Mouse (Mus musculus) embryonic facial prominence, embryonic 12.5 days (tissue): ENCODE measurements around the gene Cox14. TPM values are rescaled to one million over a fixed set of nuclear protein-coding genes. Genes with fewer than 3 reads are reported as not detected.
"Not testable (repeated sequence)": the region's sequence is repeated elsewhere in the genome, so short reads cannot be mapped to it uniquely, and the experiment has no call there.

Experiments
- ATAC-seq: fragments of 200-750 bp; cut with Nextera tagmentation; 2 replicates; pipeline ENCODE4 v1.8.0; 2017; ENCODE audit not compliant: insufficient number of reproducible peaks, insufficient read depth, low FRiP score, low TSS enrichment
- H3K27ac ChIP-seq: fragments of 300-500 bp; sonication (generic); 2 replicates; pipeline ENCODE4 v1.5.1; 2016; ENCODE audit warnings: mild to moderate bottlenecking
- H3K27me3 ChIP-seq: fragments of 300-500 bp; sonication (generic); 2 replicates; pipeline ENCODE4 v1.6.1; 2016; ENCODE audit warnings: mild to moderate bottlenecking, moderate library complexity
- H3K36me3 ChIP-seq: fragments of 300-500 bp; sonication (generic); 2 replicates; pipeline ENCODE4 v1.6.1; 2016; ENCODE audit warnings: mild to moderate bottlenecking
- H3K4me1 ChIP-seq: fragments of 300-500 bp; sonication (generic); 2 replicates; pipeline ENCODE4 v1.6.1; 2016
- H3K4me2 ChIP-seq: fragments of 300-500 bp; sonication (generic); replicated peaks from 2 replicates; pipeline ENCODE4 v1.6.1; 2016; ENCODE audit warnings: mild to moderate bottlenecking, moderate library complexity
- H3K4me3 ChIP-seq: fragments of 300-500 bp; sonication (generic); 2 replicates; pipeline ENCODE4 v1.5.1; 2016; ENCODE audit warnings: mild to moderate bottlenecking
- H3K9ac ChIP-seq: fragments of 300-500 bp; sonication (generic); 2 replicates; pipeline ENCODE4 v1.6.1; 2016; ENCODE audit warnings: mild to moderate bottlenecking, moderate library complexity
- H3K9me3 ChIP-seq: fragments of 300-500 bp; sonication (generic); 2 replicates; pipeline ENCODE4 v1.6.1; 2016; ENCODE audit warnings: mild to moderate bottlenecking, moderate library complexity
- WGBS: fragments of 180-500 bp; shearing (Covaris S2); methylation state at CpG from one replicate; pipeline ENCODE4 v1.1.7; 2016; 5-methylcytosine and 5-hydroxymethylcytosine counted together
- polyA plus RNA-seq: library from polyadenylated mRNA; unstranded; fragments of >200 nt; fragmentation: Nextera tagmentation; extraction: Ambion mirVana; gene quantifications from 2 replicates; pipeline ENCODE4 v1.2.1, GENCODE M21; 2016

The Cox14 gene
- polyA plus RNA-seq, 1 experiment from 2014 or later: 148 TPM

DNA sequence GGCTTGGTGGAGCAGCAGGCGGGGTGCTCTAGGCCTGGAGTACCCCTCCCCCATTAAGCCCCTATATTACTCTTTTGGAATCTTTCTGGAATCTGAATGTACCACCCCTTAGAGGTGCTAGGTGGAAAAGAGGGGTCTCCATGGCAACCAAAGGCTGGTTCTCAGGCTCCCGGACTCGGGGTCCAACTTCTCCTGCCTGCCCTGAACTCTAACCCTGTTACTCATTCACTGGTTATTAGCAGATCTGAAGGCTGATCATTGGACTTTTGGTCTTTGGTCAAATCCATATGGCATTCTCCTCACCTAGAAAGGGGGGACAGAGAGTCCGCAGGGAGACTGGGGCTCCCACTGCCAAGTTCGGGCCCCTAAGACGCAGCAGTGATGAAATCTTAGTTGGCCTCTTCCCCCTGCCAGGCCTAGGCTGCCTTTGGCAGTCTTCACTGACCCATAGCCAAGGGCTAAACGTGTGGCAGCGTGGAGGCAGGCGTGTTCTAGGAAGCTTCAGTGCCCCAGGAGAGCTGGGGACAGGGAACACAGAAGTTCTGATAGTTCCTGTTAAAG, 6.9 kb upstream of the Cox14 start:
- no peak for ATAC-seq
- H3K27ac ChIP-seq: no peak overlapping the region
- H3K4me1 ChIP-seq: peaks cover 12% of the 10 kb centered on the region
- H3K27me3 ChIP-seq: no peaks in the 10 kb centered on the region
- H3K9ac ChIP-seq: no peak overlapping the region
- no peaks in the 10 kb centered on the region for H3K9me3 ChIP-seq
- H3K4me3 ChIP-seq: no peak overlapping the region
- WGBS: 92% methylated on average over 9 of the region's 9 CpGs
- H3K36me3 ChIP-seq: peaks cover 27% of the 10 kb centered on the region
- no peak overlapping the region for H3K4me2 ChIP-seq

DNA sequence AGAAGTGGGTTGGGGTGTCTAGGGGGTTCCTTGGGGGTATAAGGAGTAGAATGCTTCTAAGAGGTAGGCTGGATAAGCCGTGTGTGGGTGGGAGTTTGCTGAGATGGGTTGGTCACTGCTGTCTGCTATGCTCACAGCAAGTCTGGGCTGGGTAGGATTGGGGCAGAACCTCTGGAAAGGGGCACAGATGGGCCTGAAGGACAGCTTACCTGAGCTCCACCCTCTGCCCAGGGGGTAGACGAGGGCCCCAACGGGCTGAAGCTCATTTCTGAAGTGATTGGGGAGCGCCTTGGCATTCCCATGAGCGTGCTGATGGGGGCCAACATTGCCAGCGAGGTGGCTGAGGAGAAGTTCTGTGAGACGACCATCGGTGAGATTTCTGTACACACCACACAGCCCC, 5.6 kb upstream of the Cox14 start:
- no peak overlapping the region for H3K9ac ChIP-seq
- H3K4me1 ChIP-seq: peaks cover 26% of the 10 kb centered on the region
- 77% methylated on average over 8 of the region's 8 CpGs for WGBS
- no peaks in the 10 kb centered on the region for H3K9me3 ChIP-seq
- no peaks in the 10 kb centered on the region for H3K27me3 ChIP-seq
- no peak for ATAC-seq
- H3K4me3 ChIP-seq: no peak overlapping the region
- H3K36me3 ChIP-seq: peaks cover 16% of the 10 kb centered on the region; the same call in 1 of the 2 replicates
- no peak overlapping the region for H3K27ac ChIP-seq
- H3K4me2 ChIP-seq: no peak overlapping the region

DNA sequence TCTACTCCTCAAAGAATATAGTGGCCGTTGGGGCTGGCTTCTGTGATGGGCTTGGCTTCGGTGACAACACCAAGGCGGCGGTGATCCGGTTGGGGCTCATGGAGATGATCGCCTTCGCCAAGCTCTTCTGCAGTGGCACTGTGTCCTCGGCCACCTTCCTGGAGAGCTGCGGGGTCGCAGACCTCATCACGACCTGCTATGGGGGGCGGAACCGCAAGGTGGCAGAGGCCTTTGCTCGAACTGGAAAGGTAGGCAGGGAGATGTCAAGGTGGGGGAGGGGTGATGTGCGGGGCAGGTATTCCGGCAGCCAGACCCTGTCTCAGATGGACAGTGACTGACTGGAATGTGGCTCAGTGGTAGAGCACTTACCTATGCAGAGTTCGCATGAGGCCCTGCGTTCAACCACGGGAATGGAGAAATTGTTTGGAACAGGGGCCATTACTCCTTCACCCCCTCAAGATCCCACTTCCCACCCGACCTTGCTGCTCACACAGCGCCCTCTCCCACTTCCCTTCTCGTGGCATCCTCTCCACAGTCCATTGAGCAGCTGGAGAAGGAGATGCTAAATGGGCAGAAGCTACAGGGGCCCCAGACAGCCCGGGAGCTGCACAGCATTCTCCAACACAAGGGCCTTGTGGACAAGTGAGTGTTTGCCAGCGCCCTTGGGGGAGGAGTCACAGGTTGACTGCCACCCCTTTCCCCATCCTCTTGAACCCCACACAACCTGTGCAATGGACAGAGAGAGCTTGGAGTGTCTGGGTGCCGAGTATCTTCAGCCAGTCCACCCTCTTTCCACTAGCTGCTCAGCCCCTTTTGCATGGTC, 3.3 kb upstream of the Cox14 start:
- H3K9me3 ChIP-seq: no peaks in the 10 kb centered on the region
- H3K27ac ChIP-seq: no peak overlapping the region
- WGBS: 78% methylated on average over 25 of the region's 25 CpGs
- no peak overlapping the region for H3K4me2 ChIP-seq
- no peak overlapping the region for H3K4me3 ChIP-seq
- no peak overlapping the region for H3K9ac ChIP-seq
- ATAC-seq: no peak
- peaks cover 29% of the 10 kb centered on the region for H3K4me1 ChIP-seq
- peaks cover 8% of the 10 kb centered on the region; the same call in 1 of the 2 replicates for H3K36me3 ChIP-seq
- no peaks in the 10 kb centered on the region for H3K27me3 ChIP-seq

DNA sequence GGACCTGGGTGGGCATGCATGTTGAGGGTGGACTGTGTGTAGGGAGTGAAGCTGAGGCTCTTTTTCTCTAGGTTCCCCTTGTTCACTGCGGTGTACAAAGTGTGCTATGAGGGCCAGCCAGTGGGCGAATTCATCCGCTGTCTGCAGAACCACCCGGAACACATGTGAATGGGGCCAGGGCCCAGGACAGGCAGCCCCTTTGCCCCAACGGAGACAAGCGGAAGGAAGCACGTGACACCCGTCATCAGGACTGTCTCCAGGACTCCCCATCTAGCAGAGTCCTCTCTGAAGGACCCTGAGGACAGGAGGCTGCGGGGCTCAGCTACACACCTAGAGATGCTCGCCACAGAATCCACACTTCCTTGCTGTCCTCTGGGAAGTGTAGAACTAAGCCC, 2.3 kb upstream of the Cox14 start:
- 45% methylated on average over 10 of the region's 10 CpGs for WGBS
- ATAC-seq: no peak
- Histone ChIP-seq H3K4me2 (no peak overlapping the region), H3K4me3 (no peak overlapping the region), H3K36me3 (peaks cover 16% of the 10 kb centered on the region), H3K4me1 (peaks cover 29% of the 10 kb centered on the region), H3K9ac (no peak overlapping the region), H3K27me3 (no peaks in the 10 kb centered on the region), H3K27ac (peak overlapping the region; percentile 12; the same call in 1 of the 2 replicates), H3K9me3 (no peaks in the 10 kb centered on the region)

DNA sequence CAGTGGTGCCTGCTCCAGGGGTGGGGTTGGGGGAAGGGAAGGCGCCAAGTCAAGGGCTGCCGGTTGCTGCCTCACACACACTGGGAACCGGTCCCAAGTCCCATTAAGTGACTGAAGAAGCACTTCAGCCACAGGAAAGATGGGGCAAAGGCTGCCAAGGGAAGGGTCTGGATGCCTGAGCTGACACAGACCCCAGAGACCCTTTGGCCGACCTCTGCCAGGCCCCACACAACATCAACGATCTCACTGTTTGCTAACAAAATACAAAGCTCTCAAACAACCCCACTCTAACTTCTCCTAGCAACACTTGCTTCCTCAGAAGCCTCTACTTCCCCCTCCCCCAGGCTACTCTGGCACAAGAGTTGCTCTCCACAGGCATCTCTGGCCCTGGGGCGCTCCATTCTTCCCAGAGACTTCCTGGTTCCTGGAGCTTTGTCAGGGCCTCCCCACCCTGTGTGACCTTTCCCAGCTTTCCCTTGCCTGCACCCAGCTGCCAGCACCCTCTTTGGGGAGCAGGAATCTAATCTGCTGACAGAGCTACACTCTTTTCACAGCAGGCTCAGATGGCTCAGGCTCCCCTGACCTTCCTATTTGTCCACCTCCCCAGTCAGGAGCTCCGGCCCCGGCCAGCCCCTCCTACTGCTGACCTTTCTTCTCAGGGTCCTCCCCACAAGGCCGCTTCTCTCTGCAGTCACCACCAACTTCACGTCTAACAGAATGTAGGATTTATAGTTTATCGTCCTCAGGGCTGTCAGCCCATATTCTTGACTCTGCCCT, 1.7 kb upstream of the Cox14 start:
- H3K27me3 ChIP-seq: no peaks in the 10 kb centered on the region
- no peak for ATAC-seq
- no peak overlapping the region for H3K4me2 ChIP-seq
- peaks cover 29% of the 10 kb centered on the region for H3K4me1 ChIP-seq
- no peaks in the 10 kb centered on the region for H3K9me3 ChIP-seq
- H3K36me3 ChIP-seq: peaks cover 19% of the 10 kb centered on the region
- H3K4me3 ChIP-seq: no peak overlapping the region
- WGBS: 19% methylated on average over 11 of the region's 11 CpGs
- peak overlapping the region; percentile 78 for H3K27ac ChIP-seq
- no peak overlapping the region for H3K9ac ChIP-seq

DNA sequence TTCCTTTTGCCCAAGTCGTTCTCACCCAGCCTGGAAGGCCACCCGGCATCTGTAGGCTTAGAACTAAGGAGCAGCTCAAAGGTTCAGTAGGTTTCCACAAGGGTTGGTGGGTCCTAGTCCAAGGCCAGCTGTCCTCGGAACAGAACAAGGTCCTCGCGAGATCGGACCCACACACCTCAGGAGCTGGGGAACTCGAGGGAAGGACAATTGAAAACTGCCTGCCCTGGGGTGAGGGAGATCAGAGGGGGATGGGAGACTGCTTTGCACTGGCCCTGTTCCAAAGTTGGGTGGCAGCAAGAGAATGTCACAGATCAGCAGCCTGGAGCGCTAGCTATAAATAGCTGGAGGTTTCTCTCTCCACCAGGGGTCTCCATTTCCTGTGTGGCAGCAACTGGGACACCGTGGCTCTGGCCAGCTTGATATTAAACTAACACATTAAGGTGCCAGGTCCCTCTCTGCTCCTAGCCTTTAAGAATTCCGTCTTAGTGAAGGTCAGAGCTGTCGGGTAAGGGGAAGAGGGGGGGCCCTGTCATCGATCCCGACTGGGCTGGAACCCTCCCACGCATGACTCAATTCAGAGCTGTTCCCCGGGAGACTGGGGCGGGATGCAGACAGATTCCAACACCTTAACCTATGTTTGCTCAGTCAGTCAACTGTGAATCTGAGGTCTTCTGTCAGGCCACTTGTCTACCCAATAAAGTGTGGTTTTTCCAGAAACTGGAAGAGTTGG, 961 bp upstream of the Cox14 start:
- H3K27ac ChIP-seq: peak overlapping the region; percentile 78
- peaks cover 29% of the 10 kb centered on the region for H3K4me1 ChIP-seq
- H3K4me2 ChIP-seq: peak overlapping the region; percentile 72
- WGBS: 10% methylated on average over 16 of the region's 16 CpGs
- no peaks in the 10 kb centered on the region for H3K27me3 ChIP-seq
- H3K9ac ChIP-seq: peak overlapping the region; percentile 47
- H3K36me3 ChIP-seq: peaks cover 19% of the 10 kb centered on the region
- peak overlapping the region; percentile 99 for H3K4me3 ChIP-seq
- no peaks in the 10 kb centered on the region for H3K9me3 ChIP-seq
- 0 out of 2 replicates have a peak, but pooled peaks have one; percentile 8 for ATAC-seq

DNA sequence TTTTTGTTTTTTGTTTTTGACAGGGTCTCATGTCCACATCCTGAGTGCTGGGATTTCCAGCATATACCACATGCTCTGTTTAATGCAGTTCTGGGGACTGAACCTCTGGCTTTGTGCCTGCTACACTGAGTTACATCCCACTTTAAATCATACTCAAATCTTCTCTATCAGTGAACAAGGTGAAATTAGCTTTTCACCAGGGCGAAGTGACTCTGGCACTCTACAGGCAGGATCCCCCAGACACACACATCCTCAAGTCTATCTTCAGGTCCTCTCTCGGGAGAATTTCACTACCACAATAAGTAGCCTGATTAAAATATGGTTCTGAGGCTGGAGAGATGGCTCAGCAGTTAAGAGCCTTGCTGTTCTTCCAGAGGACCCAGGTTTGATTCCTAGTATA, 1.1 kb downstream of the Cox14 start:
- Histone ChIP-seq H3K27ac (no peak overlapping the region), H3K4me1 (peaks cover 29% of the 10 kb centered on the region), H3K9me3 (no peaks in the 10 kb centered on the region), H3K27me3 (no peaks in the 10 kb centered on the region), H3K36me3 (peaks cover 25% of the 10 kb centered on the region), H3K9ac (peak overlapping the region; percentile 93), H3K4me2 (peak overlapping the region; percentile 72), H3K4me3 (peak overlapping the region; percentile 99)
- ATAC-seq: no peak
- 84% methylated on average over 2 of the region's 2 CpGs for WGBS

DNA sequence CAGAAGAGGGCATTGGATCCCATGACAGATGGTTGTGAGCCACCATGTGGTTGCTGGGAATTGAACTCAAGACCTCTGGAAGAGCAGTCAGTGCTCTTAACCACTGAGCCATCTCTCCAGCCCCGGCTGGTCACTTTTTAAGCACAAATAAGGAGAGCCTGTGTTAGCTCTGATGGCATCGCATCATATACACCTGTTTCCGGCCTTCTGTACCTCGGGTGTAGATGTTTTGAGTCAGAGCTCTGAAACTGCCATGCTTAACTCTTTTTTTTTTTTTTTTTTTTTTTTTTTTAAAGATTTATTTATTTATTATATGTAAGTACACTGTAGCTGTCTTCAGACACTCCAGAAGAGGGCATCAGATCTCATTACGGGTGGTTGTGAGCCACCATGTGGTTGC, 1.6 kb downstream of the Cox14 start:
- Histone ChIP-seq H3K4me2 (0 out of 2 replicates have a peak overlapping the region, but pooled peaks have one; percentile 72), H3K36me3 (peaks cover 30% of the 10 kb centered on the region), H3K4me1 (peaks cover 29% of the 10 kb centered on the region)
- not testable (repeated sequence) for H3K9ac ChIP-seq, ATAC-seq, H3K4me3 ChIP-seq, H3K27me3 ChIP-seq, H3K9me3 ChIP-seq, H3K27ac ChIP-seq
- WGBS: 90% methylated on average over 4 of the region's 5 CpGs

DNA sequence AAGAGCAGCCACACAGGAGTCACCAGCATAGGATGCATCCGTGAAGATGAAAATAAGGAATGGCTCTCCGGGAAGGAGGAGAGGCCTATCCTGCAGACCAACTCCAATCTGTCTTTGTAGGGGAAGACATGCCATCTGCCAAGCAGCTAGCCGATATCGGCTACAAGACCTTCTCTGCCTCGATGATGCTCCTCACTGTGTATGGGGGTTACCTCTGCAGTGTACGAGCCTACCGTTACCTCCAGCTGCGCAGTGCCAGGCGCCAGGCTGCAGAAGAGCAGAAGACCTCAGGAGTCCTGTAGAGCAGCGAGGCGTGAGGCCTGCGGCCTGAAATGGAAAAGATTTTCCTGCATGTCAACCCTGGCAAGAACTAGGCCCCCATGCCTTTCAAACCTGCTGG, 2.1 kb downstream of the Cox14 start:
- ATAC-seq: no peak
- H3K4me3 ChIP-seq: no peak overlapping the region

DNA sequence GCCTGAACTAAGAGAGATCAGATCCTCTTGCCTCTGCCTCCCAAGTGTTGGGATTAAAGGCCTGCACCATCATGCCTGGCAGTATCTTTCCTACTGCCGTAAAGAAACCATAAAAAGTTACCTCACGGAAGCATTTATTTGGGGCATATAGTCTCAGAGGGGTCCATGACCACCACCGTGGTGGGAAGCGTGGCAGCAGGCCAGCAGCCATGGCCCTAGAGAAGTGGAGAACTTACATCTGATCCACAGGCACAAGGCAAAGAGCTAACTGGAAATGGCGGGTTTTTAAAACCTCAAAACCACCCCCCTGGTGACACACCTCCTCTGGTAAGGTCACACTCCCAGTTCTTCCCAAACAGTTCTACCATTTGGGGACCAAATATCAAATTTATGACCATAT, 2.8 kb downstream of the Cox14 start:
- Histone ChIP-seq H3K4me1 (peaks cover 25% of the 10 kb centered on the region), H3K4me3 (no peak overlapping the region), H3K27me3 (no peaks in the 10 kb centered on the region), H3K36me3 (peaks cover 36% of the 10 kb centered on the region), H3K27ac (no peak overlapping the region), H3K9ac (no peak overlapping the region), H3K9me3 (no peaks in the 10 kb centered on the region), H3K4me2 (no peak overlapping the region)
- WGBS: 96% methylated on average over 5 of the region's 5 CpGs
- ATAC-seq: no peak

More for the DNA sequence above, 2.1 kb downstream of the Cox14 start:
- H3K4me1 ChIP-seq: peaks cover 29% of the 10 kb centered on the region
- peaks cover 30% of the 10 kb centered on the region for H3K36me3 ChIP-seq
- no peaks in the 10 kb centered on the region for H3K9me3 ChIP-seq
- WGBS: 97% methylated on average over 12 of the region's 12 CpGs
- no peak overlapping the region for H3K27ac ChIP-seq
- no peak overlapping the region for H3K9ac ChIP-seq
- H3K27me3 ChIP-seq: no peaks in the 10 kb centered on the region
- no peak overlapping the region for H3K4me2 ChIP-seq

DNA sequence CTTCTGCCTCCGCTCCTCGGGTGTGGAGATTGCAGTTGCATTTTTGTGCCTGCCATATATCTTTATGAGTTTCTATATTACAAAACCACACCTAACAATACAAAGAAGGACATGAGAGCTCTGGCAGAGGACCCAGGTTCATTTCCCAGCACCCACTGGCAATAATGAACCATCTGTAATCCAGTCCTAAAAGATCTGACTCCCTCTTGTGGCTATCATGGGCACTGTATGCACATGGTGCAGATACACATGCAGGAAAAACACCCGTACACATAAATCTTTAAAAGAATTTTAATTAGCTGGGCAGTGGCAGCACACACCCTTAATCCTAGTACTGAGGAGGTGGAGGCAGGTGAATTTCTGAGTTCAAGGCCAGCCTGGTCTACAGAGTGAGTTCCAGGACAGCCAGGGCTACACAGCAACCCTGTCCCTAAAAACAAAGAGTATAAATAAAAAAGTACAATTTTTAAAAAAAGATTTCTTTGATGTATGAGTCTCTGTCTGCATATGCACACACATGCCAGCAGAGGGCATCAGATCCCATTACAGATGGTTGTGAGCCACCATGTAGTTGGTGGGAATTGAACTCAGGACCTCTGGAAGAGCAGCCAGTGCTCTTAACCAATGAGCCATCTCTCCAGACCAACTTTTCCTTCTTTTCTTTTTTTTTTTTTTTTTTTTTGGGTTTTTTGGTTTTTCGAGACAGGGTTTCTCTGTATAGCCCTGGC, 3.8 kb downstream of the Cox14 start:
- peaks cover 40% of the 10 kb centered on the region for H3K36me3 ChIP-seq
- no peak overlapping the region for H3K27ac ChIP-seq
- peaks cover 15% of the 10 kb centered on the region for H3K4me1 ChIP-seq
- H3K4me2 ChIP-seq: no peak overlapping the region
- H3K9ac ChIP-seq: no peak overlapping the region
- ATAC-seq: no peak
- WGBS: 91% methylated on average over 4 of the region's 4 CpGs
- no peaks in the 10 kb centered on the region for H3K9me3 ChIP-seq
- no peak overlapping the region for H3K4me3 ChIP-seq
- no peaks in the 10 kb centered on the region for H3K27me3 ChIP-seq
